Mouse (Mus musculus) embryonic fibroblast, embryonic 13.5 days (primary cell): ENCODE results near the gene Ubac2.

Experiments
- CTCF ChIP-seq: IDR thresholded peaks from 2 replicates; pipeline ENCODE4 v1.5.1; 2011; ENCODE audit warnings: mild to moderate bottlenecking, control low read depth, low read length, moderate library complexity, borderline replicate concordance; ENCODE audit not compliant: insufficient read depth
- POLR2A ChIP-seq: IDR thresholded peaks from 2 replicates; pipeline ENCODE4 v1.6.1; 2011; ENCODE audit warnings: low read depth, mild to moderate bottlenecking, control low read depth, low read length, moderate library complexity

DNA sequence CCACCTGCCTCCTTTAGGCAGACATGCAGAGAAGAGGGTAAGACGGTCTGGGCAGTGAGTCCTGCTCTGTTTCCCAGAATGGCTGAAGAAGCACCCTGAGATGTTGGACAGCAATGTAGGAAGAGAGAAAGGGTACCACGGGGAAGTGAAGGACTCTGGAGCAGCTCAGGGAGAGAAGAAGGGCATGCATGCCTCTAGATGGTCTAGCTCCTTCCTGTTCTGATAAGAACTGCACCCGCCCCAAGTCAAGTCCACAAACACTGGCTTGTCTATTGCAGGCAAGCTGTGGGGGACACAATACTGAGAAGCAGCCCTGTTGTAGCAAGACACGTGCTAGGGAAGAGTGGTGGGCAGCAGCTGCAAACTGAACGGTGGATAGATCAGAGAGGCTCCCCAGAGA is 133.8 kb downstream of the Ubac2 start:
- TF ChIP-seq CTCF (no peak), POLR2A (no peak)
